Mouse (Mus musculus): ENCODE results near the gene Adcy1. TPM values are rescaled to one million over a fixed set of nuclear protein-coding genes. Genes with fewer than 3 reads are reported as not detected.
"Not testable (repeated sequence)": the region's sequence is repeated elsewhere in the genome, so short reads cannot be mapped to it uniquely, and the experiment has no call there.

The Adcy1 gene
- total RNA-seq, 2 experiments from 2014 or later, result 0.48 to 0.59 TPM

- DNase-seq (ENCODE audit: low spot score), result no peak
These were observed 151.0 kb downstream of the Adcy1 start for GRCm38 (mm10) chr11:7214342-7214660.

- peak; percentile 31 for DNase-seq (ENCODE audit: low spot score)
These were observed 151.5 kb downstream of the Adcy1 start for GRCm38 (mm10) chr11:7214761-7215160.

GRCm38 (mm10) chr11:7215703-7216102, 152.4 kb downstream of the Adcy1 start:
- DNase-seq (ENCODE audit: low spot score), result peak; percentile 45

- not testable (repeated sequence) for DNase-seq (ENCODE audit: low spot score)
These were observed 158.5 kb downstream of the Adcy1 start for GRCm38 (mm10) chr11:7221826-7222225.

GRCm38 (mm10) chr11:7226200-7226599, 162.9 kb downstream of the Adcy1 start:
- DNase-seq (ENCODE audit: low spot score), result no peak

GRCm38 (mm10) chr11:7226810-7227550, 163.7 kb downstream of the Adcy1 start:
- no peak for DNase-seq (ENCODE audit: low spot score)

GRCm38 (mm10) chr11:7228107-7228506, 164.8 kb downstream of the Adcy1 start:
- no peak for DNase-seq (ENCODE audit: low spot score)

Other genes with a start within 250 kb of the Adcy1 start
- gene Gm11983, start 225.8 kb upstream of the Adcy1 start, total RNA-seq (2021), result not detected
- not detected for gene Gm11985, start 125.1 kb downstream of the Adcy1 start, total RNA-seq (2021)
- gene Igfbp1, start 134.3 kb downstream of the Adcy1 start, total RNA-seq (2021), result not detected
- gene Igfbp3, start 150.4 kb downstream of the Adcy1 start, total RNA-seq (2021), result 10 to 100 TPM; 12.0 to 13.4 TPM

Data from gastrocnemius, adult 18-20 months (tissue).